Mouse (Mus musculus): ENCODE data around the gene Tceanc2.

DNA sequence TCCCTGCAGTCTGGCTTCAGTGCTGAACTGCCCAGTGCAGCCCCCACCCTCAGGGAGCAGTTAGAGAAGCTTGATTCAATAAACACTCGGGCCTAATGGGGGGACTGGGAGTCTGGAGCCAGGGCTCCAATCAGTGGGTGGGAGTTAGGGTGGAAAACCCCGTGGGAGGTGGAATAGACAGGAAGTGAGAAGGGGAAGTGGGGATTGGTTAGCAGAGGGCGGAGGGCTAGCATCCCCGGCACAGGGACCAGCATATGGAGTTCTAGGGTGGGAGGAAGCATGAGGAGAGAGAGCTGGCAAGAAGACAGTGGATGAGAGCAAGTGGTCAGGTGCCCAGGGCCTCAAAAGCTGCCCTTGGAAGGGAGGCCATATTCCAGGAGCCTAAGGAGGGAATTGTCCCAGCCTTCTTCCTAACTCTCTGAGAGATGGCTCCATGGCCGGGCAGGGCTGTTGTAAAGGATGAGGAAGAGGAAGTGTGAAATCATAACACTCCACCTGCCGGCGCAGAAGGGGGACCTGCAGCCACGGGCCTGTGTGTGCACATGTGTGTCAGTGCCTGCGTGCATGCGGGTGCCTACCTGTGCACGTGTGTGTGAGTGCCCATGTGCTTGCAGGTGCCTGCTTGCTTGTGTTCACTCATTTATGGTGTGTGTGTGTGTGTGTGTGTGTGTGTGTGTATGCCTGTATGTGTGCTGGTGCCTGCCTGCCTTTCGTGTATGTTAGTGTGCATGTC, 34.5 kb upstream of the Tceanc2 start:
- TF ChIP-seq E2F4 (IDR thresholded peaks at IDR 0.05; ENCODE audit: borderline replicate concordance, low read depth, low read length) (no peak), CTCF (IDR thresholded peaks at IDR 0.05 in 2 of 3, conservative IDR thresholded peaks at IDR 0.05 in 1 of 3; ENCODE audit: control insufficient read depth in 1 of 3, insufficient read depth in 1 of 3, low read depth in 2 of 3, low read length in 3 of 3, poor library complexity in 1 of 3, severe bottlenecking in 1 of 3) (peak in 2 of 3 experiments; percentile 12 to 25; a peak in 1 of 6 replicates), POLR2A (IDR thresholded peaks at IDR 0.05; ENCODE audit: control insufficient read depth in 1 of 2, insufficient read depth in 1 of 2, low read depth in 1 of 2, low read length in 2 of 2, poor library complexity in 1 of 2) (no peak), SIN3A (IDR thresholded peaks at IDR 0.05; ENCODE audit: low read length) (no peak), ELF1 (IDR thresholded peaks at IDR 0.05; ENCODE audit: low read depth, low read length) (no peak), TCF12 (IDR thresholded peaks at IDR 0.05; ENCODE audit: low read depth, low read length) (no peak), TBP (IDR thresholded peaks at IDR 0.05; ENCODE audit: low read depth, low read length) (no peak), MAZ (IDR thresholded peaks at IDR 0.05; ENCODE audit: low read depth, low read length) (no peak), GABPA (IDR thresholded peaks at IDR 0.05; ENCODE audit: low read depth, low read length) (no peak), EP300 (IDR thresholded peaks at IDR 0.05; ENCODE audit: low read depth in 1 of 2, low read length in 2 of 2) (no peak), USF1 (IDR thresholded peaks at IDR 0.05; ENCODE audit: low read depth, low read length) (no peak), MAFK (IDR thresholded peaks at IDR 0.05; ENCODE audit: borderline replicate concordance, low read depth, low read length) (no peak), GATA1 (IDR thresholded peaks at IDR 0.05; ENCODE audit: low read depth, low read length) (no peak), MEF2A (IDR thresholded peaks at IDR 0.05; ENCODE audit: extremely low read depth, insufficient replicate concordance, low read depth, low read length, poor library complexity, severe bottlenecking) (no peak)

Measured in MEL (cell line).